Mouse (Mus musculus) bone marrow macrophage, adult 2 months (primary cell): ENCODE results near the gene Rbm24.

Experiments used
- CTCF ChIP-seq: IDR thresholded peaks from 2 replicates; pipeline ENCODE4 v1.5.1; 2012; ENCODE audit warnings: low read depth, mild to moderate bottlenecking, low read length, moderate library complexity
- POLR2A ChIP-seq: IDR thresholded peaks from 2 replicates; pipeline ENCODE4 v1.6.1; 2012; ENCODE audit warnings: mild to moderate bottlenecking, low read depth, low read length, borderline replicate concordance

- TF ChIP-seq CTCF (no peak), POLR2A (no peak)
Observed at GRCm38 (mm10) chr13:46468251-46468650, 50.0 kb downstream of the Rbm24 start.
